Mouse (Mus musculus): ENCODE results near the gene Prepl. TPM values are rescaled to one million over a fixed set of nuclear protein-coding genes. Genes with fewer than 3 reads are reported as not detected.

Gene Prepl
- polyA plus RNA-seq, 1 experiment from 2014 or later = 4.5 TPM

GRCm38 (mm10) chr17:85018344-85018743 lies 71.7 kb downstream of the Prepl start:
- H3K27me3 ChIP-seq (ENCODE audit: insufficient read depth, low read length) = no peaks in the 10 kb centered on the region
- no peak overlapping the region for H3K27ac ChIP-seq (ENCODE audit: low read depth)
- no peaks in the 10 kb centered on the region; the same call in 1 of the 2 replicates for H3K4me1 ChIP-seq (ENCODE audit: insufficient read depth)
- DNase-seq (no peak), ATAC-seq (no peak; the same call in 1 of the 2 replicates)
- H3K36me3 ChIP-seq (replicated peaks; ENCODE audit: insufficient read depth, low read length) = peaks cover 7% of the 10 kb centered on the region
- H3K4me2 ChIP-seq (ENCODE audit: low read depth, low read length) = no peak overlapping the region
- no peaks in the 10 kb centered on the region for H3K9me3 ChIP-seq (ENCODE audit: low read length)
- no peak overlapping the region for H3K4me3 ChIP-seq (ENCODE audit: low read depth, low read length)
- H3K9ac ChIP-seq (replicated peaks) = no peak overlapping the region
- TF ChIP-seq EP300 (IDR thresholded peaks at IDR 0.05; ENCODE audit: low read depth) (no peak), CTCF (IDR thresholded peaks at IDR 0.05; ENCODE audit: low read depth) (no peak)
- WGBS (ENCODE audit: insufficient replicate concordance) = 75% methylated on average over 3 of the region's 3 CpGs

GRCm38 (mm10) chr17:85014632-85015031 lies 75.4 kb downstream of the Prepl start:
- WGBS (ENCODE audit: insufficient replicate concordance) = 95% methylated on average over 3 of the region's 3 CpGs
- no peaks in the 10 kb centered on the region for H3K27me3 ChIP-seq (ENCODE audit: insufficient read depth, low read length)
- DNase-seq (no peak), ATAC-seq (no peak)
- H3K4me1 ChIP-seq (ENCODE audit: insufficient read depth) = no peaks in the 10 kb centered on the region; the same call in 1 of the 2 replicates
- no peak overlapping the region for H3K27ac ChIP-seq (ENCODE audit: low read depth)
- no peak overlapping the region for H3K4me3 ChIP-seq (ENCODE audit: low read depth, low read length)
- TF ChIP-seq EP300 (IDR thresholded peaks at IDR 0.05; ENCODE audit: low read depth) (no peak), CTCF (IDR thresholded peaks at IDR 0.05; ENCODE audit: low read depth) (no peak)
- H3K36me3 ChIP-seq (replicated peaks; ENCODE audit: insufficient read depth, low read length) = peaks cover 33% of the 10 kb centered on the region
- no peak overlapping the region for H3K4me2 ChIP-seq (ENCODE audit: low read depth, low read length)
- no peak overlapping the region for H3K9ac ChIP-seq (replicated peaks)
- no peaks in the 10 kb centered on the region for H3K9me3 ChIP-seq (ENCODE audit: low read length)

DNA sequence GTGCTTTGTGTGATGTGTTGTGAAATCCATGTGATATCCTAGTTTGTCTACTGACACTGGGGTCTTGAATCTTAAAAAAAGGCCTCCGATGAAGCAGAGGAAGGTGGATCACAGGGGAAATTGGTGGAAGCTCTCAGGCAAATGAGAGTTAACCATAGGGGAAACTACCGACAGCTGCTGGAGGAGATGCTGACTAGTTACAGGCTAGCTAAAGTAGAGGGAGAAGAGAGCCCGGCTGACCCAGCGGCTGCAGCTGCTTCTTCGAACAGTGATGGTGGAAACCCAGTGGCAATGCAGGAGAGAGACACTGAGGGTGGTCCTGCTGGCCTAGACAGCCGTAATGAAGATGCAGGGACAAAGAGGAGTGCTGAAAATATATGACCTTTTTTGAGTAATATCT lies 76.6 kb downstream of the Prepl start:
- Histone ChIP-seq H3K27ac (ENCODE audit: low read depth) (no peak overlapping the region), H3K36me3 (replicated peaks; ENCODE audit: insufficient read depth, low read length) (peaks cover 36% of the 10 kb centered on the region), H3K4me2 (ENCODE audit: low read depth, low read length) (no peak overlapping the region), H3K4me3 (ENCODE audit: low read depth, low read length) (no peak overlapping the region), H3K9me3 (ENCODE audit: low read length) (no peaks in the 10 kb centered on the region), H3K9ac (replicated peaks) (no peak overlapping the region), H3K27me3 (ENCODE audit: insufficient read depth, low read length) (no peaks in the 10 kb centered on the region), H3K4me1 (ENCODE audit: insufficient read depth) (no peaks in the 10 kb centered on the region; the same call in 1 of the 2 replicates)
- TF ChIP-seq CTCF (IDR thresholded peaks at IDR 0.05; ENCODE audit: low read depth) (no peak), EP300 (IDR thresholded peaks at IDR 0.05; ENCODE audit: low read depth) (no peak)
- DNase-seq (no peak), ATAC-seq (no peak)
- WGBS (ENCODE audit: insufficient replicate concordance) = 92% methylated on average over 6 of the region's 6 CpGs

Other genes starting within 250 kb of the Prepl start
- 41.6 and 46.3 TPM in 2 replicates for gene Ppm1b, start 133.5 kb downstream of the Prepl start, polyA plus RNA-seq (2015; fragmentation: Nextera tagmentation; extraction: Ambion mirVana)
- gene Slc3a1, start 61.9 kb downstream of the Prepl start, polyA plus RNA-seq (2015; fragmentation: Nextera tagmentation; extraction: Ambion mirVana) = 7.8 and 8.9 TPM in 2 replicates
- gene Camkmt, start 311 bp upstream of the Prepl start, polyA plus RNA-seq (2015; fragmentation: Nextera tagmentation; extraction: Ambion mirVana) = 1.4 and 2.1 TPM in 2 replicates

All from liver, postnatal 0 days (tissue).